Mouse (Mus musculus): Measurements from ENCODE around the gene C1rb.
"Not testable (repeated sequence)": the region's sequence is repeated elsewhere in the genome, so short reads cannot be mapped to it uniquely, and the experiment has no call there.

The C1rb gene

DNA sequence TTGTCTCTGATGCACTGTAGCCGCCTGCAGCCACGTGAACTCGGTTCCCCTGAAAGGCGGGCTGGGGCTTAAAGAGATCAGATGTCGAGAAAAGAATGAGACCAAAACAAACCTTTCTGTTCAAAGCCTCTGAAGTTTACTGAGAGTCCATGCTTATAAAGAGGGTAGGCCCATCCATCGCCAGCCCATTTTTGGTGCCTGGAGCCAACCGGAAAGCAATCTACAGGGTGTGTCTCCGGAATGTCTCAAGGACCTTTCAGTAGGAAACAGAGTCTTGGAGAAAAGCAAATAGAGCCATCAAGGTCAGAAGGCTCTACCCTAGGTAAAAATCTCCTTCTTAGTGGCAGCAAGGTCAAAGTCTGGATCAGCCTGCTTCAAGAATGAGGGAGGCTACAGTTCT is 23.0 kb downstream of the C1rb start:
- DNase-seq (ENCODE audit: low read depth, low spot score): no peak

DNA sequence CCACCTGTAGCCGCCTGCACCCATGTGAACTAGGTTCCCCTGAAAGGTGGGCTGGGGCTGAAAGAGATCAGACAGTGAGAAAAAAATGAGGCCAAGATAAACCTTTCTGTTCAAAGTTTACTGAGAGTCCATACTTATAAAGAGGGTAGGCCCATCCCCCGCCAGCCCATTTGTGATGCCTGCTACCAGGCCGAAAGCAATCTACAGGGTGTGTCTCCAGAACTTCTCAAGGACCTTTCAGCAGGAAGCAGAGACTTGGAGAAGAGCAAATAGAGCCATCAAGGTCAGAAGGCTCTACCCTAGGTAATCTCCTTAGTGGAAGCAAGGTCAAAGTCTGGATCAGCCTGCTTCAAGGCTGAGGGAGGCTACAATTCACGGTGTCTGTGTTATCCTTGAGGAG is 31.9 kb downstream of the C1rb start:
- DNase-seq (ENCODE audit: low read depth, low spot score): no peak

DNA sequence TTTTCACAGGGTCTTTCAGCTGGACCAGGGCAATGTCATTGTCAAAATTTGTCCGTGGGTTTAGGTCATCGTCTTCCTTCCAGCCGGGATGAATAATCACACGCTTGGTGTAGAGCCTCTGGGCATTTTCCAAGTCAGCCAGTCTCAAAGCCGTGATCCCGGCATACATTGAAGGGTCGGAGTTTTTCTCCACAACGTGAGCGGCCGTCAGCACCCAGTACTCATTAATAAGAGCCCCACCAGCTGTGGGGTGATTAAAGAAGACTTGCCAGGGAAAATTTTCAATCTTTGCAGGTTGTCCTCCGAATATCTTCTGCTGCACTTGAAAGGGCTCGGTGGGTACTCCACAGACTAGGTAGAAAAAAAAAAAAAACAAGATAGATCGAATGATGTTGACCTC is 55.5 kb downstream of the C1rb start:
- no peak for DNase-seq (ENCODE audit: low read depth, low spot score)

DNA sequence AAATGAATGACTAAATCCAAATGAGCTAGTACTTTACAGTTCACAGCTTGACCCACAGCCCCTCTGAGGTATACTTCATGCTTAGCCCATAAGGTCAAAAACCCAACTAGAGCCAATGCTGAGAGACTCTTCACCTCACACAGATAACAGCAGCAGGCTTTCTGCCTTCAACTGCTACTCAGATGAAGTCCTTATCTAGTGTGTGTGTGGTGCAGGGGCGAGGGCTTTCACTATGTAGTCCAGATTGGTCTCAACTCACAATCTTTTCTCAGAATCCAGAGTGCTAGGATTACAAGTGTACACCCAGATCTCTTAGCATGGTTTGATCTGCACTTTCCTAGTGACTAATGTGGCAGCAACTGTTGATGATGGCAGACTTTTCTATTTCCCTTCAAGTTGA is 56.1 kb downstream of the C1rb start:
- DNase-seq (ENCODE audit: low read depth, low spot score): not testable (repeated sequence)

DNA sequence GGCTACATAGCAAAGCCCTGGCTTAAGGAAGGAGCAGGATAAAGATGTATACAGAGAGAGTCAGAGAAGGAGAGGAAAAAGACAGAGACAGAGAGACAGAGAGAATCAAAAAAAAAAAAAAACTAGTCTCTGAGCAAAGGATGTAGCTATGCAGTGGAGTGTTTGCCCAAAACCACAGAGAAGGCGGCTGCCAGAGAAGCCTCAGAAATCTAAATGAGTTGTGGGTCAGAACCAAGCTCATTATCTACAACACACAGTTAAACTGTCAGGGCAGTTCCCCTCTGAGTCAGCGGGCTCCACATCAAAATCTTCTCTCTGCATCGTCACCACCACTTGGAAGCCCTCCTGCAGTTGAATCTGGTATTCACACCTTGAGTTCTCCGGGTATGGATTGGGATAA is 60.7 kb downstream of the C1rb start:
- DNase-seq (ENCODE audit: low read depth, low spot score): no peak

Measured in WW6 (cell line).